Mouse (Mus musculus): ENCODE data around the gene Ndufa4l2.

Ndufa4l2 gene

GRCm38 (mm10) chr10:127526681-127527080, 11.9 kb downstream of the Ndufa4l2 start:
- in situ Hi-C loops (cut with MboI, MseI): no loop called here

- in situ Hi-C loops (cut with MboI, MseI): no loop called here
Measured at GRCm38 (mm10) chr10:127527481-127527880, 12.7 kb downstream of the Ndufa4l2 start.

- in situ Hi-C loops (cut with MboI, MseI): no loop called here
Measured at GRCm38 (mm10) chr10:127530945-127531344, 16.2 kb downstream of the Ndufa4l2 start.

GRCm38 (mm10) chr10:127531548-127531947, 16.8 kb downstream of the Ndufa4l2 start:
- in situ Hi-C loops (cut with MboI, MseI): no loop called here

GRCm38 (mm10) chr10:127534036-127534928, 19.5 kb downstream of the Ndufa4l2 start, which contains the start of gene Nxph4:
Nxph4 (minus strand) TSS chr10:127534559.
- in situ Hi-C loops (cut with MboI, MseI): no loop called here

- in situ Hi-C loops (cut with MboI, MseI): no loop called here
Measured at GRCm38 (mm10) chr10:127534929-127535384, 20.2 kb downstream of the Ndufa4l2 start.

- in situ Hi-C loops (cut with MboI, MseI): no loop called here
Measured at GRCm38 (mm10) chr10:127536586-127537314, 22.0 kb downstream of the Ndufa4l2 start.

GRCm38 (mm10) chr10:127537854-127538583, 23.3 kb downstream of the Ndufa4l2 start:
- in situ Hi-C loops (cut with MboI, MseI): no loop called here

DNA sequence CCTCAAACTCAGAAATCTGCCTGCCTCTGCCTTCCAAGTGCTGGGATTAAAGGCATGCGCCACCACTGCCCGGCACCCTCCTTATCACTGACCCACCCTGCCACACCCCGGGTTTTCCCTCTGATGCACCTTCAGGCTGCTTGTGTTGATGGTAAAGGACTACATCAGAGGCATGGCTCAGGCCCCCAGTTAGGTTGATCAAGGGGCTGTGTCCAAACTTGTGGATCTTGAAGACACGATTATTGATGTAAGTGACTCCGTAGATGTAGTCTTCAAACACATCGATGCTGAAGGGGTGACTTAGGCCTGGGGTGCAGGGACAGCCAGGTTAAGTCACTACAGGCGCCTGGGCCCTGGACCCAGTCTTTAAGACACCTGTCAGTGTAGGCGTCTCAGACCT, 26.7 kb downstream of the Ndufa4l2 start:
- in situ Hi-C loops (cut with MboI, MseI): loop anchor here (5.0 kb wide), 1 partner anchor 34 kb away; no protein-coding TSS in a partner anchor

GRCm38 (mm10) chr10:127542084-127542483, 27.3 kb downstream of the Ndufa4l2 start:
- in situ Hi-C loops (cut with MboI, MseI): loop anchor here (5.0 kb wide), 1 partner anchor 35 kb away; no protein-coding TSS in a partner anchor

GRCm38 (mm10) chr10:127542720-127543119, 28.0 kb downstream of the Ndufa4l2 start:
- in situ Hi-C loops (cut with MboI, MseI): loop anchor here (5.0 kb wide), 1 partner anchor 35 kb away; no protein-coding TSS in a partner anchor

DNA sequence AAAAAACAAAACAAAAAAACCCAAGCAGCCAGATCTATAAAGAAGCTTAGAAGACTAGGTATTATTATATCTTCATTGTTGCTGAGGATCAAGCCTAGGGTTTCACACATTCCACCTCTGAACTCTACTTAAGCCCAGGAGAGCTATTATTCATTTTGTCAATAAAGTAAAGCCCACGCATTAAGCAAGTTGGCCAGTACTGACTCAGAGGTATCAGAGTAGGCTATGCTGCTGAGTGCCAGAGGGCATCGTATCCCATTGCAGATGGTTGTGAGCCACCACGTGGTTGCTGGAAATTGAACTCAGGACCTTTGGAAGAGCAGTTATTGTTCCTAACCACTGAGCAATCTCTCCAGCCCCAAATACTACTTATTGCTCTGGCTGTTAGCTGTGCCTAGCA, 29.1 kb downstream of the Ndufa4l2 start:
- in situ Hi-C loops (cut with MboI, MseI): loop anchor here (5.0 kb wide), 1 partner anchor 37 kb away; no protein-coding TSS in a partner anchor

GRCm38 (mm10) chr10:127544375-127544774, 29.6 kb downstream of the Ndufa4l2 start:
- in situ Hi-C loops (cut with MboI, MseI): loop anchor here (5.0 kb wide), 1 partner anchor 37 kb away; no protein-coding TSS in a partner anchor

- in situ Hi-C loops (cut with MboI, MseI): no loop called here
Measured at GRCm38 (mm10) chr10:127546505-127546904, 31.7 kb downstream of the Ndufa4l2 start.

DNA sequence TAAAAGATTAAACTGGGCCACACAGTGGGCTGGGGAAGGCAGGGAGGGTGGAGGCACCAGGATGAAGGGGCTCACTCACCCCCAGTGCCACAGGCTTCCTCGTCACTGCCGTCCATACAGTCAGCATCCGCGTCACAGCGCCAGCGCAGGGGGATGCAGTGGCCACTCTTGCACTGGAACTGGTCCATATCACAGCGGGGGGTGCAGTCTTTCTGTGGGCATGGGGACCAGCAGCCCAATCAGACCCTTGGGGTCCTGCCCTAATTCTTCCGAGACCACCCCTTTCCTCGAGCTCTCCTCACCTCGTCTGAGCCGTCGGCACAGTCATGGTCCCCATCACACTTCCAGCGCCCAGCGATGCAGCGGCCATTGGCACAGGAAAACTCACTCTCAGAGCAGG, 33.5 kb downstream of the Ndufa4l2 start:
- in situ Hi-C loops (cut with MboI, MseI): no loop called here

DNA sequence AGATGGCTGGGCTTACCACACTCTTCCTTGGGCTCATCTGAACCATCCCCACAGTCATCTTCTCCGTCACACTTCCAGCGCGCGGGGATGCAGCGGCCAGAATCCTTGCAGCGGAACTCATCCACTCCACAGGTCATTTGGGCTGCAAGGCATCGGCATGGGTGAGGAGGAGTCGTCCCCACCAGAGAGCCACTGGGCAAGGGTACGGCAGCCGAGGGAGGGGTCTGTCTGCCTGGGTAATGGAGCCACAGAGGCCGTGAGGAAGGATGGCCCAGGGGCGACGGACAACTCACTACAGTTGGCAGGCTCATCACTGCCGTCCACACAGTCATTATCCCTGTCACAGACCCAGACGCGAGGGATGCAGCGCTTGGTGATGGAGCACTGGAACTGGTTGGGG, 35.1 kb downstream of the Ndufa4l2 start:
- in situ Hi-C loops (cut with MboI, MseI): no loop called here

GRCm38 (mm10) chr10:127555703-127556102, 40.9 kb downstream of the Ndufa4l2 start:
- in situ Hi-C loops (cut with MboI, MseI): no loop called here

DNA sequence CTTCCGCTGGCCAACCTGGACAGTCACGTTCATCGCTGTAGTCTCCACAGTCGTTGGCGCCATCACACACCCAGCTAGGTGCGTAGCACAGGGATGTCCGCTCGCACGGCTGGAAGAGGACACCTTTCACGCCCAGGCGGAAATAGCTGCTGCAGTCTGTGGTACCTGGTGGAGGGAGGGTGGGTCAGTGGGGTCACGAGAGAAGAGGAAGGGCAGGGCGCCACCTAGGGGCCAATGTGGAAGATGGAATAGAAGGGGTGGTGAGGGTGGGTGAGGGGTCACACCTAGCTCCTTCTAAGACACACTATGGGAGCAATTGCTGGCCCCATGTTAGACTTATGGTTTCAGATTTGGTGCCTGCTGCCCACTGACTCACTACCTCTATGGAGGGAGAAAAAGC, 42.6 kb downstream of the Ndufa4l2 start:
- in situ Hi-C loops (cut with MboI, MseI): no loop called here

- in situ Hi-C loops (cut with MboI, MseI): no loop called here
Measured at GRCm38 (mm10) chr10:127561145-127561544, 46.4 kb downstream of the Ndufa4l2 start.

DNA sequence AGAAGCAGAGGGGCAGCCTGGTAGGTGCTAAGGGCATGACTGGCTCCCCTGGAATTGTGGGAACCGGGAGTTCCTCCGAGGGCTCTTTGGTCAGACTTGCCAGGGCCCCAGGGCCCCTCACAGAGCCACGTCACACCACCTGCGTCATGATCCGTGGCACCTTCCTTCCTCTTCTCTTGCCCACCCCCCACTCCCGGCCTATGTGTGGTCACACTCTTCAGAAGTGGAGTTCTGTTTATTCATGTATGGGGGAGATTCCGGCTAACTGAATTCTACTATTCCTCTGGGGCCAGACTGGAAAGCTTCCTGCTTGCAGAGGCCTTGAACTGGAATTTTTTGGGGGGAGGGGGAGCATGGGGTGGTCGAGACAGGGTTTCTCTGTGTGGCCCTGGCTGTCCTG, 49.1 kb downstream of the Ndufa4l2 start:
- in situ Hi-C loops (cut with MboI, MseI): no loop called here

GRCm38 (mm10) chr10:127564301-127564700, 49.5 kb downstream of the Ndufa4l2 start:
- in situ Hi-C loops (cut with MboI, MseI): no loop called here
